Mouse (Mus musculus) liver, adult 2 months (tissue): ENCODE results near the gene Uba7.

ENCODE experiments used
- CTCF ChIP-seq: fragments of 200-500 bp; IDR thresholded peaks from 2 replicates; pipeline ENCODE4 v1.5.1; 2011; ENCODE audit warnings: low read depth, low read length, control low read depth
- POLR2A ChIP-seq: fragments of 200-500 bp; IDR thresholded peaks from 2 replicates; pipeline ENCODE4 v1.6.1; 2011; ENCODE audit warnings: low read length, control low read depth; ENCODE audit not compliant: insufficient read depth; ENCODE audit errors: extremely low read depth

- TF ChIP-seq CTCF (no peak), POLR2A (no peak)
These were observed 20.2 kb downstream of the Uba7 start for GRCm38 (mm10) chr9:107995513-107995912.
